9 mouse cellular contexts compared by ENCODE assay signal in the genomic region with DNA sequence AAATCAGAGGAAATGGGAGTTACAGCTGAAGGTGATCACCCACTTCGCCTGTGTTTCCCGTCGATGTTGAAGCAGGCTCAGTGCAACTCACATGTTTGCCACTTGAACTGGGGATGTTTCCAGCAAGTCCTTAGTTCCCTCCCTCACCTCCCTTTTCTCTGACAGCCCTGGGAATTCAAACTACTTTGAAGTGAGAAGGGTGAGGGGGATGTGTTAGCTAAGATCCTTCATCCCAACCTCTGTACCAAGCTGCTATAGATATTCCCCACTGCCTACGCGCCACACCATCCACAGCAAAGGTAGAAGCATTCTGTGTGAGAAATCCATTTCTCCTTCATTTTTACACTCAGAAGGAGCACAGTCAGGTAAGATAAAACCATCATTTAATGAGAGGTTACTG.
"Had no signal": no experiment of that assay in that cellular context is flagged by ENCODE, and none has a peak within 500 bp of the region (broad histone marks: within the 10 kb centered on the region; RNA-seq: fewer than 3 reads in every experiment).

No protein-coding gene starts in this region.

- DNase-seq: kidney, adult 18-20 months; kidney, postnatal 10 days; kidney, postnatal 4 days; lung, embryonic 14.5 days; lung, postnatal 10 days; lung, postnatal 4 days; midbrain, embryonic 14.5 days; thymus, postnatal 14 days had no signal

- ATAC-seq: liver, embryonic 12.5 days had no signal
